Mouse (Mus musculus) forebrain, embryonic 14.5 days (tissue): ENCODE data around the gene Opa3. TPM values are rescaled to one million over a fixed set of nuclear protein-coding genes. Genes with fewer than 3 reads are reported as not detected.

Source experiments
- ATAC-seq: fragments of 200-750 bp; cut with Nextera tagmentation; 2 replicates; pipeline ENCODE4 v1.8.0; 2017; ENCODE audit warnings: mild to moderate bottlenecking, moderate library complexity
- DNase-seq: peaks from one replicate; pipeline ENCODE4 v3.0.0-alpha.2; 2015; ENCODE audit warnings: low spot score
- H3K27ac ChIP-seq: fragments of 300-500 bp; sonication (generic); 2 replicates; pipeline ENCODE4 v1.5.1; 2014; ENCODE audit warnings: low read depth, mild to moderate bottlenecking, control low read depth, low read length, moderate library complexity
- H3K27me3 ChIP-seq: fragments of 300-500 bp; sonication (generic); replicated peaks from 2 replicates; pipeline ENCODE4 v1.6.1; 2014; ENCODE audit warnings: low read length, control low read depth, mixed read lengths; ENCODE audit not compliant: control insufficient read depth, insufficient read depth
- H3K36me3 ChIP-seq: fragments of 300-500 bp; sonication (generic); 2 replicates; pipeline ENCODE4 v1.6.1; 2014; ENCODE audit warnings: low read length, control low read depth; ENCODE audit not compliant: control insufficient read depth, insufficient read depth
- H3K4me1 ChIP-seq: fragments of 300-500 bp; sonication (generic); 2 replicates; pipeline ENCODE4 v1.6.1; 2014; ENCODE audit warnings: antibody characterized with exemption, low read length, control low read depth; ENCODE audit not compliant: control insufficient read depth, insufficient read depth
- H3K4me2 ChIP-seq: fragments of 300-500 bp; sonication (generic); 2 replicates; pipeline ENCODE4 v1.6.1; 2014; ENCODE audit warnings: mild to moderate bottlenecking, control low read depth, low read length
- H3K4me3 ChIP-seq: fragments of 300-500 bp; sonication (generic); 2 replicates; pipeline ENCODE4 v1.5.1; 2014; ENCODE audit warnings: low read depth, low read length, control low read depth
- H3K9ac ChIP-seq: fragments of 300-500 bp; sonication (generic); 2 replicates; pipeline ENCODE4 v1.6.1; 2014; ENCODE audit warnings: mild to moderate bottlenecking, low read length, control low read depth, moderate library complexity
- H3K9me3 ChIP-seq: fragments of 300-500 bp; sonication (generic); replicated peaks from 2 replicates; pipeline ENCODE4 v1.6.1; 2016; ENCODE audit warnings: low read length, control low read depth, mixed read lengths; ENCODE audit not compliant: control insufficient read depth
- WGBS: fragments of 180-500 bp; shearing (Covaris S2); extraction: QIAGEN DNeasy Blood & Tissue Kit; methylation state at CpG from one replicate; pipeline ENCODE4 v1.1.7; 2014; 5-methylcytosine and 5-hydroxymethylcytosine counted together
- microRNA counts: library from miRNA; unstranded; fragments of <30 nt; microRNA quantifications from one replicate; lab custom pipeline; 2016
- microRNA-seq: library from miRNA; unstranded; fragments of <30 nt; microRNA quantifications from one replicate; pipeline ENCODE4, GENCODE M21; 2016
- polyA plus RNA-seq: library from polyadenylated mRNA; unstranded; fragments of >200 nt; fragmentation: Nextera tagmentation; extraction: Ambion mirVana; gene quantifications from 2 replicates; pipeline ENCODE4 v1.2.1, GENCODE M21; 2014

The Opa3 gene
- polyA plus RNA-seq, 1 experiment from 2014 or later, result 42.5 TPM

- H3K9ac ChIP-seq, result peak overlapping the region; percentile 42; the same call in 1 of the 2 replicates
- peak overlapping the region; percentile 48 for H3K4me2 ChIP-seq
These were observed 74.3 kb downstream of the Opa3 start for GRCm38 (mm10) chr7:19302264-19303045.

GRCm38 (mm10) chr7:19303046-19303305, 74.8 kb downstream of the Opa3 start:
- H3K27me3 ChIP-seq, result peaks cover 48% of the 10 kb centered on the region
- WGBS, result 82% methylated on average over 12 of the region's 12 CpGs

More at GRCm38 (mm10) chr7:19302264-19303045, 74.3 kb downstream of the Opa3 start:
- H3K36me3 ChIP-seq, result no peaks in the 10 kb centered on the region
- H3K27me3 ChIP-seq, result peaks cover 48% of the 10 kb centered on the region
- H3K4me3 ChIP-seq, result peak overlapping the region; percentile 42; the same call in 1 of the 2 replicates
- H3K27ac ChIP-seq, result no peak overlapping the region
- DNase-seq (no peak), ATAC-seq (no peak)
- 54% methylated on average over 13 of the region's 13 CpGs for WGBS
- peaks cover 4% of the 10 kb centered on the region; the same call in 1 of the 2 replicates for H3K4me1 ChIP-seq
- H3K9me3 ChIP-seq, result no peaks in the 10 kb centered on the region

DNA sequence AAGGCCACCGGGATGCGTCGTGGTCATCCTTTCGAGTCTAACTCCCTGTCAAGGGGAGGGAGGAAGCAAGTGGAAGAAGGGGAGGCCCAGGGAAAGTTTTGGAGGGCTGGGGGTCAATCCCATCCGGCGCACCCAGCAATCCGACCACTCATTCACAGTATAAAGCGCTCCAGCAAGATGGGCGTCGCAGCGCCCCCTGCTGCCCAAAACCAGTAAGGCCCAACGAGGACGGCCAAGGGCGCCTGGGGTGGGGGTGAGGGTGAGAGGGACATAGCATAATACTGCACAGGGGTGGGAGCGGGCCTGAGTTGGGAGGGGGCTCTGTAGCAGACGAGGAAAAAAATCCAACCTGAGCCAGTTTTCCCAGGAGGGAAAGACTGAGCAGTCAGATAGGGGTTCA, 75.6 kb downstream of the Opa3 start:
- peaks cover 4% of the 10 kb centered on the region; the same call in 1 of the 2 replicates for H3K4me1 ChIP-seq
- H3K9ac ChIP-seq, result peak overlapping the region; percentile 35; the same call in 1 of the 2 replicates
- H3K9me3 ChIP-seq, result no peaks in the 10 kb centered on the region
- DNase-seq (peak; percentile 67), ATAC-seq (no peak)
- peak overlapping the region; percentile 8; the same call in 1 of the 2 replicates for H3K4me3 ChIP-seq
- WGBS, result under 1% methylated on average over 16 of the region's 16 CpGs
- H3K36me3 ChIP-seq, result no peaks in the 10 kb centered on the region
- peak overlapping the region; percentile 41 for H3K4me2 ChIP-seq
- H3K27me3 ChIP-seq, result peaks cover 48% of the 10 kb centered on the region
- no peak overlapping the region for H3K27ac ChIP-seq

More at GRCm38 (mm10) chr7:19303046-19303305, 74.8 kb downstream of the Opa3 start:
- Histone ChIP-seq H3K27ac (no peak overlapping the region), H3K4me3 (no peak overlapping the region), H3K36me3 (no peaks in the 10 kb centered on the region), H3K4me1 (peaks cover 4% of the 10 kb centered on the region; the same call in 1 of the 2 replicates), H3K9ac (no peak overlapping the region), H3K9me3 (no peaks in the 10 kb centered on the region), H3K4me2 (no peak overlapping the region)
- ATAC-seq (no peak), DNase-seq (no peak)

DNA sequence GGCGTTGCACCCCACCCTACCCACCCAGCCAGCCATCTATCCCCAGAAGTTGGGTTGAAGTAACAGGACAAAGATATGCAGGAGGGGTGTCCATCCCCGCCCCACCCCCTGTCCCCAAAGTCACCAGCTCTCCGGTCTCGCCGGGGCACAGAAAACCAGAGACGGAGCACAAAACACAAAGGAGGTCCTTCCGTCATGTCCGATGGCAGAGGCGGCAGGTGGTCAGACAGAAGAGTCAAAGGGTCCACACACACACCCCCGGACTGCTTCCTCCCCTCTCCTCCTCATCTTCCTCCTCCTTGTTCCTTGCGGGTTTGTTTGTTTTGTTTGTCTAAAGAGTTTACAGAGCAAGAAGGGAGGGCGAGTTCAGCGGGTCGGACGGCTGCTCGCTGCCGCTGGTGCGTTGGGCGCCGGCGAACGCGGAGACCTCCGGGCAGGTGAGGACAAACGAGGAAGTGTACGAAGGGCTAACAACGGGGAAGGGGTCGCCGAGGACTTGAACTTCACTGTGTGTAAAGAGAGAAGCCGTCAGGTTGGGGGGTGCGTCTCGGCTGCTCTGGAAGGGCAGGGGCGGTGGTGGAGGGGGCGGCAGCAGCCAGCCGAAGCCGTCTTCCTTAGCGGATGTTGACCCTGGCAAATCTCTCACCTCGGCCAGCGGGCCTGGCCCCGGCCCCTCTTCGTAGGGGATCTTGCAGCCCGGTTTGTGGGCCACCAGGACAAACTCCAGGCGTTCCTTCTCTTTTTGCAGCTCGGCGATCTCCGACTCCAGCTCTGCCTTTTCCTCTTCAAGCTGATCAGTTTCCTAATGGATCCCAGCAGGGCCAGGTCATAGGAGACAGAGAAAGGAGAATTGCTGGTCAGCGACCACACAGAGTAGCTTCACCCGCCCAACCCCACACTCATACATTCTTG, 76.6 kb downstream of the Opa3 start:
- no peak for ATAC-seq
- peak overlapping the region; percentile 10 for H3K9ac ChIP-seq
- H3K4me3 ChIP-seq, result peak overlapping the region; percentile 19
- peaks cover 48% of the 10 kb centered on the region for H3K27me3 ChIP-seq
- H3K4me2 ChIP-seq, result peak overlapping the region; percentile 39
- DNase-seq, result no peak
- no peaks in the 10 kb centered on the region for H3K36me3 ChIP-seq
- peaks cover 10% of the 10 kb centered on the region for H3K4me1 ChIP-seq
- WGBS, result 2% methylated on average over 48 of the region's 48 CpGs
- H3K27ac ChIP-seq, result no peak overlapping the region
- no peaks in the 10 kb centered on the region for H3K9me3 ChIP-seq

DNA sequence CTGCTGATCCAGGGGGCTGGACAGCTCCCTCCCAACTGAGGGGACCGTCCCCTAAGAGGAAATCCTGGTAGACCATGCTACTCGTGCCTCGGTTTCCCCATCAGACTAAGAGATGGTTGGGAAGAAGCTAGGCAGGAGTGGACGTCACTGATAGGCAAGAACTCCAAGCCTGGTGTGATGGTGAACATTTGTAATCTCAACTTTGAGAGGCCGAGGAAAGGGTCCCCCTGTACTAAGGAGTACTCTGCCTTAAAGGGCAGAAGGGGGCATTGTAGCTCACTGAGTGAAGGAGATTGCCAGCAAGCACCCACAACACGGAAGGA, 77.2 kb downstream of the Opa3 start:
- no peaks in the 10 kb centered on the region for H3K9me3 ChIP-seq
- peak overlapping the region; percentile 19 for H3K4me3 ChIP-seq
- H3K9ac ChIP-seq, result peak overlapping the region; percentile 10
- WGBS, result 10% methylated on average over 6 of the region's 6 CpGs
- H3K36me3 ChIP-seq, result no peaks in the 10 kb centered on the region
- peak overlapping the region; percentile 39; the same call in 1 of the 2 replicates for H3K4me2 ChIP-seq
- no peak overlapping the region for H3K27ac ChIP-seq
- no peak for DNase-seq
- no peak for ATAC-seq
- peaks cover 48% of the 10 kb centered on the region for H3K27me3 ChIP-seq
- H3K4me1 ChIP-seq, result peaks cover 11% of the 10 kb centered on the region

MicroRNAs within 50 kb of the gene (microRNA counts, 519-probe panel; counts per million panel counts)
- not detected for microRNA mmu-miR-330 (lab: Ali Mortazavi, UCI)

Small RNA genes lying within 50 kb of the gene (microRNA-seq; reads per million reads assigned to microRNA genes)
- gene Mir330, result 404 reads per million, percentile 73 among the genes with 10 or more reads in this experiment

Other genes starting within 250 kb of the Opa3 start
- 0.18 and 0.49 TPM in 2 replicates for gene Nanos2, start 240.9 kb upstream of the Opa3 start, polyA plus RNA-seq
- 3.6 and 3.9 TPM in 2 replicates for gene Mypop, start 237.1 kb upstream of the Opa3 start, polyA plus RNA-seq
- 25.9 and 33.3 TPM in 2 replicates for gene Irf2bp1, start 224.3 kb upstream of the Opa3 start, polyA plus RNA-seq
- gene Foxa3, start 204.8 kb upstream of the Opa3 start, polyA plus RNA-seq, result not detected in 2 replicates
- gene Sympk, start 204.0 kb upstream of the Opa3 start, polyA plus RNA-seq, result 19.1 and 22.7 TPM in 2 replicates
- gene Rsph6a, start 173.6 kb upstream of the Opa3 start, polyA plus RNA-seq, result not detected in 2 replicates
- gene Dmwd, start 152.1 kb upstream of the Opa3 start, polyA plus RNA-seq, result 28.0 and 29.1 TPM in 2 replicates
- gene Dmpk, start 144.5 kb upstream of the Opa3 start, polyA plus RNA-seq, result 4.4 and 7.8 TPM in 2 replicates
- 2.4 and 3.5 TPM in 2 replicates for gene Six5, start 133.7 kb upstream of the Opa3 start, polyA plus RNA-seq
- 2.2 and 3.3 TPM in 2 replicates for gene Gm4969, start 110.0 kb upstream of the Opa3 start, polyA plus RNA-seq
- gene Fbxo46, start 108.5 kb upstream of the Opa3 start, polyA plus RNA-seq, result 10.1 and 11.9 TPM in 2 replicates
- 11.1 and 14.0 TPM in 2 replicates for gene Qpctl, start 79.0 kb upstream of the Opa3 start, polyA plus RNA-seq
- gene Snrpd2, start 78.6 kb upstream of the Opa3 start, polyA plus RNA-seq, result 141 and 155 TPM in 2 replicates
- 4.8 and 8.2 TPM in 2 replicates for gene Gipr, start 62.2 kb upstream of the Opa3 start, polyA plus RNA-seq
- gene Eml2, start 51.9 kb upstream of the Opa3 start, polyA plus RNA-seq, result 3.4 TPM in 2 replicates
- gene Gpr4, start 15.8 kb upstream of the Opa3 start, polyA plus RNA-seq, result 1.8 and 2.3 TPM in 2 replicates
- gene Vasp, start 43.5 kb downstream of the Opa3 start, polyA plus RNA-seq, result 27.1 and 32.3 TPM in 2 replicates
- 0.30 and 0.67 TPM in 2 replicates for gene Ppm1n, start 51.7 kb downstream of the Opa3 start, polyA plus RNA-seq
- gene Rtn2, start 54.3 kb downstream of the Opa3 start, polyA plus RNA-seq, result 102 and 109 TPM in 2 replicates
- 0.17 TPM in 1 of 2 replicates, not detected in the other for gene Fosb, start 81.7 kb downstream of the Opa3 start, polyA plus RNA-seq
- gene Ercc1, start 116.4 kb downstream of the Opa3 start, polyA plus RNA-seq, result 99.5 and 101 TPM in 2 replicates
- 18.4 and 20.0 TPM in 2 replicates for gene Cd3eap, start 131.1 kb downstream of the Opa3 start, polyA plus RNA-seq
- gene Ppp1r13l, start 131.4 kb downstream of the Opa3 start, polyA plus RNA-seq, result 1.1 and 1.3 TPM in 2 replicates
- 12.9 and 15.2 TPM in 2 replicates for gene Ercc2, start 153.7 kb downstream of the Opa3 start, polyA plus RNA-seq
- gene Klc3, start 175.8 kb downstream of the Opa3 start, polyA plus RNA-seq, result 0.81 and 1.3 TPM in 2 replicates
- not detected in 2 replicates for gene Ckm, start 176.4 kb downstream of the Opa3 start, polyA plus RNA-seq
- gene Mark4, start 230.5 kb downstream of the Opa3 start, polyA plus RNA-seq, result 9.2 and 13.0 TPM in 2 replicates
- 0.16 and 0.25 TPM in 2 replicates for gene Exoc3l2, start 235.0 kb downstream of the Opa3 start, polyA plus RNA-seq